Mouse (Mus musculus): ENCODE data around the gene Irf2bp1. TPM values are rescaled to one million over a fixed set of nuclear protein-coding genes. Genes with fewer than 3 reads are reported as not detected.

Irf2bp1 gene
- polyA plus RNA-seq, 1 experiment = 18.1 TPM

DNA sequence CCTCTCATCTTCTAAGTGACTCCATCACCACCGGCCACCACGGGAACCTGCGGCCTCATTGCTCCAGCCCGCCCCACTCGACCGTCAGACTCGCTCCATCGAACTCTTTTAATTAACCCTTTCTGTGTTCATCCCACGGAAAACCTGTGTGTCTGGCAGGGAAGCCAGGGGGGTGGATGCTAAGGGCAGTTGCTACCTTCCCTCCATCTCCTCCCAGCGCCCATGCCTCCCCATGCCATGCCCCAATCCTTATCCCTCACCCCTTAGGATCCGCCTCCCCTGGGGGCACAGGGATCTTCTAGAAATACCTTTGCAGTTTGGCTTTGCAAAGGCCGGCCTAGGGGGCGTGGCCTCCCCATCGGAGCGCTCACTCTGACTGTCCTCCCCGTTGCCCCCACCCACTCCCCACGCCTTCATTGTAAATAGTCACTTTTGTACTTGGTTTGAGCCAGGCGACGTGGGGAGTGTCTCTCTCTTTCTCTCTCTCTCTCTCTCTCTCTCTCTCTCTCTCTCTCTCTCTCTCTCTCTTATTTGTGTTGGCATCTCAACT lies 40.5 kb upstream of the Irf2bp1 start:
- TF ChIP-seq CTCF (conservative IDR thresholded peaks at IDR 0.05; ENCODE audit: insufficient read depth, insufficient read length, low read depth, low read length) = no peak
- TF ChIP-seq POLR2A (IDR thresholded peaks at IDR 0.05; ENCODE audit: low read depth, low read length) = no peak
- Histone ChIP-seq H3K27ac (ENCODE audit: insufficient read depth, low read depth, low read length) (no peak overlapping the region), H3K27me3 (replicated peaks; ENCODE audit: control insufficient read depth, insufficient read depth, low read length) (no peaks in the 10 kb centered on the region), H3K4me3 (ENCODE audit: insufficient read depth, low read depth, low read length) (no peak overlapping the region), H3K4me1 (ENCODE audit: control insufficient read depth, insufficient read depth, low read length) (no peaks in the 10 kb centered on the region), H3K36me3 (ENCODE audit: control insufficient read depth, insufficient read depth, low read length) (no peaks in the 10 kb centered on the region)
- 10% methylated on average over 19 of the region's 19 CpGs for WGBS
- DNase-seq = no peak

DNA sequence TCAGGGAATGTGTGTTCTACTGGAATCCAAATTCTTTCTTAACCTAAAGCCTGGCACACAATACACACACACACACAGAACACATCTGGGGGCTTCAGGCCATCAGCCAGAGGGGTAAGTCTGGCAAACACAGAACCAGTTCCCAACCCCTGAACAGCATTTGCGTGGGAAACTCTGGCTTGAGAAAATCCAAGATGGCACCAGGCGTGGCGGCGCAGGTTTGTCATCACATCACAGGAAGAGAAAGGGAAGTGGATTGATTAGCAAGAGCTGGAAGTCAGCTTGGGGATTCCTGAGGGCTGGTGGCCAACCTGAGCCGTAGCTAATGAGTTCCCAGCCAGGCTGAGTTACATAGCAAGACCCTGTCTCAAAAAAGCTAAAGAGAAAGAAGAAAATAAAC lies 38.5 kb upstream of the Irf2bp1 start:
- Histone ChIP-seq H3K27ac (ENCODE audit: insufficient read depth, low read depth, low read length) (no peak overlapping the region), H3K27me3 (replicated peaks; ENCODE audit: control insufficient read depth, insufficient read depth, low read length) (no peaks in the 10 kb centered on the region), H3K36me3 (ENCODE audit: control insufficient read depth, insufficient read depth, low read length) (no peaks in the 10 kb centered on the region), H3K4me3 (ENCODE audit: insufficient read depth, low read depth, low read length) (no peak overlapping the region), H3K4me1 (ENCODE audit: control insufficient read depth, insufficient read depth, low read length) (no peaks in the 10 kb centered on the region)
- TF ChIP-seq CTCF (conservative IDR thresholded peaks at IDR 0.05; ENCODE audit: insufficient read depth, insufficient read length, low read depth, low read length) (no peak), POLR2A (IDR thresholded peaks at IDR 0.05; ENCODE audit: low read depth, low read length) (no peak)
- DNase-seq = no peak
- 80% methylated on average over 5 of the region's 5 CpGs for WGBS

DNA sequence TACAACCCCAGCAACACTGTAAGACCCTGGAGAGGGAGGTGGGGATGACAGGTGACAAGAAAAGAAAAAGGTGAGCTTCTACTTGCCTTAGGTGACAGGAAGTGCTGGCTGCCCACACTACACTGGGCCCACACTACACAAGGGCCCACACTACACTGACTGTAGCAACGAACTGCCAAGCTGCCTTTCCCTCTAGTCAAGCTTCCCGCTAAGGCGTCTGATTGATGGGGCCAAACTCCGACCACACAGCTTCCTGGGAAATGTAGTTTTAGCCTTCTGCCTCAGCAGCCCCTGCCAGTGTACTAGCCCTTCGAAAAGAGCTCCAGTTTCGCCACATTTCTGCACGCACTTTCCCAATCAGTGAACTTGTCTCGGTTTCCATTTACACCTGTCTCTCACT lies 36.2 kb upstream of the Irf2bp1 start:
- Histone ChIP-seq H3K27me3 (replicated peaks; ENCODE audit: control insufficient read depth, insufficient read depth, low read length) (no peaks in the 10 kb centered on the region), H3K36me3 (ENCODE audit: control insufficient read depth, insufficient read depth, low read length) (no peaks in the 10 kb centered on the region), H3K4me3 (ENCODE audit: insufficient read depth, low read depth, low read length) (no peak overlapping the region), H3K27ac (ENCODE audit: insufficient read depth, low read depth, low read length) (no peak overlapping the region), H3K4me1 (ENCODE audit: control insufficient read depth, insufficient read depth, low read length) (no peaks in the 10 kb centered on the region)
- TF ChIP-seq POLR2A (IDR thresholded peaks at IDR 0.05; ENCODE audit: low read depth, low read length) (no peak), CTCF (conservative IDR thresholded peaks at IDR 0.05; ENCODE audit: insufficient read depth, insufficient read length, low read depth, low read length) (no peak)
- peak; percentile 21 for DNase-seq
- WGBS = 10% methylated on average over 8 of the region's 8 CpGs

DNA sequence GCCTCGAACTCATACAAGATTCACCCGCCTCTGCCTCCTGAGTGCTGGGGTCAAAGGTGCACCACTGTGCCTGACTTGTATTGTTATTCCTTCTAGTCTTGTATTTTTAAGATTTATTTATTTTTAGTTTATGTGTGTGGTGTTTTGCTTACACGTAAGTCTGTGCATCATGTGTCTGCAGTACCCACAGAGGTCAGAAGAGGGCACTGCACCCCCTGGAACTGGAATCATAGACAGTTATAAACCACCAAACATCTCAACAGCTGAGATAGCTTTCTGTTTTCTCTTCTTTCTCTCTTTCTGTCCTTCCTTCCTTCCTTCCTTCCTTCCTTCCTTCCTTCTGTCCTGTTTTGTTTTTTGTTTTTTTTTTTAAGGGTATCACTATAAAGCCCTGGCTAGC lies 32.9 kb upstream of the Irf2bp1 start:
- Histone ChIP-seq H3K36me3 (ENCODE audit: control insufficient read depth, insufficient read depth, low read length) (no peaks in the 10 kb centered on the region), H3K27me3 (replicated peaks; ENCODE audit: control insufficient read depth, insufficient read depth, low read length) (no peaks in the 10 kb centered on the region), H3K4me3 (ENCODE audit: insufficient read depth, low read depth, low read length) (no peak overlapping the region), H3K27ac (ENCODE audit: insufficient read depth, low read depth, low read length) (no peak overlapping the region), H3K4me1 (ENCODE audit: control insufficient read depth, insufficient read depth, low read length) (no peaks in the 10 kb centered on the region)
- WGBS = 87% methylated on average over 3 of the region's 3 CpGs
- TF ChIP-seq POLR2A (IDR thresholded peaks at IDR 0.05; ENCODE audit: low read depth, low read length) = no peak
- 0 out of 2 replicates have a peak, but pooled peaks have one; percentile 13 for TF ChIP-seq CTCF (conservative IDR thresholded peaks at IDR 0.05; ENCODE audit: insufficient read depth, insufficient read length, low read depth, low read length)
- DNase-seq = no peak

DNA sequence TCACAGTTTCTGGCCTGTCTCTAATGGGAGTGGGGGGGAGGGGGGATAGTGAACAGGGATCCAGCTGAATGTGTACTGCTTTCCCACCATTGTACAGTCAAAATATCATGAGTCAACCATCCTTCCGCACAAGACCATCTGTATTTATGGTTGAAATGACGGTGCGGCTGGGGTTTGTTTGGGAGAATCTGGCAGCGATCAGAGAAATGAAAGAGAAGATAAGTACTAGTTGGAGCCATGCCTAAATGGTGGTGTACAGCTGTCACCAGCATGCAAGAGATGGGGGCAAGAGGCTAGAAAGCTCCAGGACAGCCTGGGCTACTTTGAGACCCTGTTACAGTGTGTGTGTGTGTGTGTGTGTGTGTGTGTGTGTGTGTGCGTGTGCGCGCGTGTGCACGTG lies 25.5 kb upstream of the Irf2bp1 start:
- Histone ChIP-seq H3K36me3 (ENCODE audit: control insufficient read depth, insufficient read depth, low read length) (no peaks in the 10 kb centered on the region), H3K27ac (ENCODE audit: insufficient read depth, low read depth, low read length) (no peak overlapping the region), H3K27me3 (replicated peaks; ENCODE audit: control insufficient read depth, insufficient read depth, low read length) (no peaks in the 10 kb centered on the region), H3K4me1 (ENCODE audit: control insufficient read depth, insufficient read depth, low read length) (no peaks in the 10 kb centered on the region), H3K4me3 (ENCODE audit: insufficient read depth, low read depth, low read length) (no peak overlapping the region)
- WGBS = 85% methylated on average over 9 of the region's 9 CpGs
- no peak for DNase-seq
- TF ChIP-seq POLR2A (IDR thresholded peaks at IDR 0.05; ENCODE audit: low read depth, low read length) (no peak), CTCF (conservative IDR thresholded peaks at IDR 0.05; ENCODE audit: insufficient read depth, insufficient read length, low read depth, low read length) (no peak)

DNA sequence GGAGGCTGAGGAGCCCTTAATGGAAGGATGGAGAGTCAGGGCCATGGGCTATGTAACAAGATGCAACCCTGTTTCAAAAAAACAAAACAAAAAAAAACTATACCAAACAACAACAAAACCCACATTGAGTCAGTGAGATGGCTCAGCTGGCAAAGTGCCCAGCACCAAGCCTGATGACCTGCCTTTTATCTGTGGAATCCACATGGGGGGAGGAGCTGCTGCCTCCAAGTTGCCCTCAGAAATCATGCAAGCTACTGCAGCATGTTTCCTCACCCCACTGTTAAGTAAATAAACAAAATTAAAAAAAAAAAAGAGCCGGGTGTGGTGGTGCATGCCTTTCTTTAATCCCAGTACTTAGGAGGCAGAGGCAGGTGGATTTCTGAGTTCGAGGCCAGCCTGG lies 17.3 kb upstream of the Irf2bp1 start:
- no peak overlapping the region for H3K4me3 ChIP-seq (ENCODE audit: insufficient read depth, low read depth, low read length)
- H3K27me3 ChIP-seq (replicated peaks; ENCODE audit: control insufficient read depth, insufficient read depth, low read length) = no peaks in the 10 kb centered on the region
- H3K4me1 ChIP-seq (ENCODE audit: control insufficient read depth, insufficient read depth, low read length) = peaks cover under 1% of the 10 kb centered on the region; the same call in 1 of the 2 replicates
- H3K36me3 ChIP-seq (ENCODE audit: control insufficient read depth, insufficient read depth, low read length) = no peaks in the 10 kb centered on the region
- TF ChIP-seq CTCF (conservative IDR thresholded peaks at IDR 0.05; ENCODE audit: insufficient read depth, insufficient read length, low read depth, low read length) = no peak
- no peak for TF ChIP-seq POLR2A (IDR thresholded peaks at IDR 0.05; ENCODE audit: low read depth, low read length)
- no peak for DNase-seq
- WGBS = 60% methylated on average over 2 of the region's 2 CpGs
- H3K27ac ChIP-seq (ENCODE audit: insufficient read depth, low read depth, low read length) = no peak overlapping the region

DNA sequence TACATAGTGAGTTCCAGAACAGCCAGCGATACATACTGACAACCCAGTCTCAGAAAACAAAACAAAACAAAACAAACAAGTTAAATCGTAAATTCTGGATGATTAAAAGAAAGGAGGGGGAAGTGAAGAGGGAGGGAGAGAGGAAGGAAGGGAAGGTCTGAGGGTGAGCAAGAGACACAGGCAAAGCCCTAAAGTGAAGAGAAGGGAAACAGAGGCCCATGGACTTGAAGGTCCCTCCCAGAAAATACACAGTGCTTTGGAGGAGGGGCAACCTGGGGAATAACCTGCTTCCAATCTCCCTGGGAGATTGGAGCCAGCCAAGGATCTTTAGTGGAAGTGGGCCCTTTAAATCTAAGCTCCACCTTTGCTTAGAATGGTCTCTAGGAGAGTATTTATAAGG lies 16.7 kb upstream of the Irf2bp1 start, which contains the start of gene Nanos2:
Nanos2 (plus strand) TSS at position 301 of the 400 bp plus-strand sequence.
- H3K36me3 ChIP-seq (ENCODE audit: control insufficient read depth, insufficient read depth, low read length) = no peaks in the 10 kb centered on the region
- H3K27ac ChIP-seq (ENCODE audit: insufficient read depth, low read depth, low read length) = no peak within 1 kb of the TSS
- no peaks in the 10 kb centered on the region for H3K27me3 ChIP-seq (replicated peaks; ENCODE audit: control insufficient read depth, insufficient read depth, low read length)
- DNase-seq = no peak
- 46% methylated on average over 2 of the region's 2 CpGs for WGBS
- no peak for TF ChIP-seq POLR2A (IDR thresholded peaks at IDR 0.05; ENCODE audit: low read depth, low read length)
- no peak within 1 kb of the TSS for H3K4me3 ChIP-seq (ENCODE audit: insufficient read depth, low read depth, low read length)
- H3K4me1 ChIP-seq (ENCODE audit: control insufficient read depth, insufficient read depth, low read length) = peaks cover 3% of the 10 kb centered on the region; the same call in 1 of the 2 replicates

All from kidney, adult 2 months (tissue).